Mouse (Mus musculus) brain, embryonic 14.5 days (tissue): Measurements from ENCODE around the gene Prkci.

Experiments
- CTCF ChIP-seq: fragments of 200-500 bp; IDR thresholded peaks from 2 replicates; pipeline ENCODE4 v1.5.1; 2012; ENCODE audit warnings: inconsistent platforms, mild to moderate bottlenecking, moderate library complexity, borderline replicate concordance; ENCODE audit not compliant: insufficient read depth, insufficient read length; ENCODE audit errors: extremely low read depth
- POLR2A ChIP-seq: fragments of 200-500 bp; IDR thresholded peaks from 2 replicates; pipeline ENCODE4 v1.6.1; 2012; ENCODE audit warnings: mild to moderate bottlenecking, inconsistent platforms, borderline replicate concordance; ENCODE audit not compliant: poor library complexity, insufficient read depth, insufficient read length, severe bottlenecking; ENCODE audit errors: extremely low read depth

- TF ChIP-seq CTCF (no peak), POLR2A (no peak)
Observed at GRCm38 (mm10) chr3:31050375-31050774, 54.8 kb downstream of the Prkci start.
